Mouse (Mus musculus) ES-E14 (cell line): ENCODE measurements at regions not wholly inside any gene's neighbourhood (a gene's known extent, or its start where the extent isn't known, plus 50 kb on each side); places are given as distances from the start of the nearest gene placed in this dataset.

Experiments used
- DNase-seq: peaks from one replicate; pipeline ENCODE4 v3.0.0-alpha.2; 2013; ENCODE audit warnings: low read depth, low spot score
- H3K27ac ChIP-seq: 2 replicates; pipeline ENCODE4 v1.5.1; 2012; ENCODE audit warnings: low read depth, mild to moderate bottlenecking, low read length, moderate library complexity, mixed read lengths; ENCODE audit not compliant: poor library complexity, insufficient read depth, severe bottlenecking
- H3K36me3 ChIP-seq: 2 replicates; pipeline ENCODE4 v1.6.1; 2012; ENCODE audit warnings: mild to moderate bottlenecking, low read length, moderate library complexity, mixed read lengths; ENCODE audit not compliant: control insufficient read depth, poor library complexity, insufficient read depth, severe bottlenecking
- H3K4me1 ChIP-seq, 2 experiments: fragments of 150-350 bp in 1 of 2; sonication (generic) in 1 of 2; 2 replicates each; pipeline ENCODE4 v1.6.1; 2012; ENCODE audit warnings: low read length in 2 of 2, mild to moderate bottlenecking in 1 of 2, mixed read lengths in 1 of 2; ENCODE audit not compliant: control insufficient read depth in 2 of 2, insufficient read depth in 2 of 2, poor library complexity in 1 of 2
- H3K4me3 ChIP-seq, 2 experiments: fragments of 150-350 bp in 1 of 2; sonication (generic) in 1 of 2; 2 replicates each; pipeline ENCODE4 v1.5.1; 2012; ENCODE audit warnings: low read length in 2 of 2, low read depth in 1 of 2, mild to moderate bottlenecking in 1 of 2, mixed read lengths in 1 of 2; ENCODE audit not compliant: insufficient read depth in 1 of 2, poor library complexity in 1 of 2, severe bottlenecking in 1 of 2
- H3K9ac ChIP-seq: 2 replicates; pipeline ENCODE4 v1.6.1; 2012; ENCODE audit warnings: low read depth, mild to moderate bottlenecking, low read length, mixed read lengths; ENCODE audit not compliant: poor library complexity, insufficient read depth, severe bottlenecking
- H3K9me3 ChIP-seq: fragments of 150-350 bp; sonication (generic); 2 replicates; pipeline ENCODE4 v1.6.1; 2012; ENCODE audit warnings: low read depth, mild to moderate bottlenecking, low read length; ENCODE audit not compliant: control insufficient read depth, insufficient read depth
- CHD2 ChIP-seq: IDR thresholded peaks from 2 replicates; pipeline ENCODE4 v1.6.1; 2014; ENCODE audit warnings: mild to moderate bottlenecking, low read depth, low read length, inconsistent platforms
- HCFC1 ChIP-seq: IDR thresholded peaks from 2 replicates; pipeline ENCODE4 v1.6.1; 2012; ENCODE audit warnings: low read length, inconsistent platforms, borderline replicate concordance; ENCODE audit not compliant: insufficient read depth
- MAFK ChIP-seq: IDR thresholded peaks from 2 replicates; pipeline ENCODE4 v1.6.1; 2014; ENCODE audit warnings: mild to moderate bottlenecking, low read depth, low read length, inconsistent platforms; ENCODE audit not compliant: insufficient read depth
- ZC3H11A ChIP-seq: IDR thresholded peaks from 2 replicates; pipeline ENCODE4 v1.6.1; 2012; ENCODE audit warnings: low read depth, mild to moderate bottlenecking, inconsistent platforms, low read length, borderline replicate concordance
- ZNF384 ChIP-seq: IDR thresholded peaks from 2 replicates; pipeline ENCODE4 v1.6.1; 2012; ENCODE audit warnings: low read depth, low read length, inconsistent platforms
- in situ Hi-C, 2 experiments: fragments of 600-800 bp; cut with MboI; formaldehyde crosslinking; loops; one replicate each; pipeline ENCODE4 v1.15.1; 2025; ENCODE audit warnings: low sequenced_read_pairs in 2 of 2, inconsistent platforms in 1 of 2; ENCODE audit not compliant: unreplicated experiment in 2 of 2

- H3K4me1 ChIP-seq = no peaks in the 10 kb centered on the region
- H3K36me3 ChIP-seq = no peaks in the 10 kb centered on the region
- in situ Hi-C loops = no loop called here
- DNase-seq = no peak
- H3K9ac ChIP-seq = no peak overlapping the region
- no peak overlapping the region for H3K27ac ChIP-seq
- H3K9me3 ChIP-seq = no peaks in the 10 kb centered on the region
- H3K4me3 ChIP-seq = no peak overlapping the region
- TF ChIP-seq ZNF384 = no peak
- TF ChIP-seq HCFC1 = no peak
- TF ChIP-seq ZC3H11A = no peak
- TF ChIP-seq CHD2 = no peak
- no peak for TF ChIP-seq MAFK
These were observed 984.9 kb upstream of the Gm12353 start for GRCm38 (mm10) chr4:18620361-18620760.

- Histone ChIP-seq H3K9me3 (no peaks in the 10 kb centered on the region), H3K36me3 (no peaks in the 10 kb centered on the region), H3K4me3 (no peak overlapping the region), H3K4me1 (no peaks in the 10 kb centered on the region), H3K9ac (no peak overlapping the region), H3K27ac (no peak overlapping the region)
- no peak for DNase-seq
- TF ChIP-seq CHD2 = no peak
- no peak for TF ChIP-seq MAFK
- no peak for TF ChIP-seq HCFC1
- peak; percentile 94 for TF ChIP-seq ZNF384
- TF ChIP-seq ZC3H11A = no peak
- in situ Hi-C loops = no loop called here
These were observed 966.2 kb upstream of the Gm12353 start for GRCm38 (mm10) chr4:18639035-18639434.

- H3K27ac ChIP-seq = no peak overlapping the region
- no peak overlapping the region for H3K4me3 ChIP-seq
- H3K9me3 ChIP-seq = no peaks in the 10 kb centered on the region
- TF ChIP-seq ZNF384 (no peak), MAFK (no peak), ZC3H11A (peak; percentile 51; the same call in 1 of the 2 replicates)
- in situ Hi-C loops = no loop called here
- no peaks in the 10 kb centered on the region for H3K4me1 ChIP-seq
- no peak overlapping the region for H3K9ac ChIP-seq
- no peaks in the 10 kb centered on the region for H3K36me3 ChIP-seq
- DNase-seq = peak; percentile 6
These were observed 956.1 kb upstream of the Gm12353 start for GRCm38 (mm10) chr4:18649153-18649552.

GRCm38 (mm10) chr4:18685891-18686544, 919.2 kb upstream of the Gm12353 start:
- TF ChIP-seq HCFC1 = no peak
- no peak for TF ChIP-seq CHD2
- TF ChIP-seq MAFK = no peak
- no peak for TF ChIP-seq ZC3H11A
- TF ChIP-seq ZNF384 = no peak
- Histone ChIP-seq H3K27ac (no peak overlapping the region), H3K9me3 (no peaks in the 10 kb centered on the region), H3K4me3 (no peak overlapping the region), H3K9ac (no peak overlapping the region), H3K4me1 (no peaks in the 10 kb centered on the region), H3K36me3 (no peaks in the 10 kb centered on the region)
- in situ Hi-C loops = no loop called here
- no peak for DNase-seq
